Mouse (Mus musculus) small intestine, adult 2 months (tissue): ENCODE data around the gene Ccnd3. TPM values are rescaled to one million over a fixed set of nuclear protein-coding genes. Genes with fewer than 3 reads are reported as not detected.
A peak's percentile ranks its signal among the peaks of the same experiment; 100 is the strongest.

Source experiments
- H3K27ac ChIP-seq: fragments of 200-500 bp; 2 replicates; pipeline ENCODE4 v1.5.1; 2012; ENCODE audit warnings: low read depth, low read length, control low read depth, inconsistent platforms; ENCODE audit not compliant: insufficient read depth
- H3K27me3 ChIP-seq: fragments of 200-500 bp; 2 replicates; pipeline ENCODE4 v1.6.1; 2012; ENCODE audit warnings: mild to moderate bottlenecking, moderate library complexity, low read length, inconsistent platforms; ENCODE audit not compliant: control insufficient read depth, insufficient read depth
- H3K36me3 ChIP-seq: fragments of 200-500 bp; 2 replicates; pipeline ENCODE4 v1.6.1; 2012; ENCODE audit warnings: mild to moderate bottlenecking, low read length, control low read depth, inconsistent platforms; ENCODE audit not compliant: control insufficient read depth, insufficient read depth
- H3K4me1 ChIP-seq: fragments of 200-500 bp; 2 replicates; pipeline ENCODE4 v1.6.1; 2012; ENCODE audit warnings: low read length, inconsistent platforms, mixed read lengths; ENCODE audit not compliant: control insufficient read depth, insufficient read depth, insufficient read length
- H3K4me3 ChIP-seq: fragments of 200-500 bp; 2 replicates; pipeline ENCODE4 v1.5.1; 2012; ENCODE audit warnings: low read depth, mild to moderate bottlenecking, control low read depth, inconsistent platforms, low read length, moderate library complexity
- CTCF ChIP-seq: fragments of 200-500 bp; IDR thresholded peaks from 2 replicates; pipeline ENCODE4 v1.5.1; 2012; ENCODE audit warnings: low read depth, mild to moderate bottlenecking, control low read depth, inconsistent platforms, low read length, moderate library complexity, mixed read lengths; ENCODE audit not compliant: insufficient replicate concordance, insufficient read length; ENCODE audit errors: extremely low read depth
- POLR2A ChIP-seq: fragments of 200-500 bp; IDR thresholded peaks from 2 replicates; pipeline ENCODE4 v1.6.1; 2012; ENCODE audit warnings: low read depth, mild to moderate bottlenecking, control low read depth, inconsistent platforms, low read length, moderate library complexity
- WGBS: fragments of 180-500 bp; shearing (Covaris S2); methylation state at CpG from one replicate; pipeline ENCODE4 v1.1.7; 2018; 5-methylcytosine and 5-hydroxymethylcytosine counted together
- polyA plus RNA-seq: library from polyadenylated mRNA; depleted of rRNA; stranded (reverse); fragments of >200 nt; gene quantifications from 2 replicates; pipeline ENCODE4 v1.2.3, GENCODE M21; 2012; rRNA removed

Gene Ccnd3
- polyA plus RNA-seq, 1 experiment: 54.9 TPM

- 88% methylated on average over 1 of the region's 1 CpGs for WGBS
- no peak overlapping the region for H3K27ac ChIP-seq
- no peak for TF ChIP-seq POLR2A
- TF ChIP-seq CTCF: peak; percentile 42; the same call in 1 of the 2 replicates
Measured at GRCm38 (mm10) chr17:47646683-47647082, 141.8 kb downstream of the Ccnd3 start.

GRCm38 (mm10) chr17:47648966-47649365 is 144.1 kb downstream of the Ccnd3 start:
- H3K4me1 ChIP-seq: no peaks in the 10 kb centered on the region
- H3K36me3 ChIP-seq: peaks cover 1% of the 10 kb centered on the region; the same call in 1 of the 2 replicates
- H3K27me3 ChIP-seq: no peaks in the 10 kb centered on the region
- WGBS: 85% methylated on average over 4 of the region's 4 CpGs
- H3K4me3 ChIP-seq: no peak overlapping the region
- TF ChIP-seq CTCF: no peak
- no peak overlapping the region for H3K27ac ChIP-seq

More at GRCm38 (mm10) chr17:47646683-47647082, 141.8 kb downstream of the Ccnd3 start:
- Histone ChIP-seq H3K4me1 (no peaks in the 10 kb centered on the region), H3K27me3 (no peaks in the 10 kb centered on the region), H3K4me3 (no peak overlapping the region), H3K36me3 (peaks cover 1% of the 10 kb centered on the region; the same call in 1 of the 2 replicates)

Other genes starting within 250 kb of the Ccnd3 start
- gene Mrps10, start 136.2 kb upstream of the Ccnd3 start, polyA plus RNA-seq: 11.3 and 13.5 TPM in 2 replicates
- 0.56 and 0.86 TPM in 2 replicates for gene Guca1b, start 119.7 kb upstream of the Ccnd3 start, polyA plus RNA-seq
- 2.1 and 2.5 TPM in 2 replicates for gene Guca1a, start 104.5 kb upstream of the Ccnd3 start, polyA plus RNA-seq
- gene AI661453, start 68.4 kb upstream of the Ccnd3 start, polyA plus RNA-seq: 21.8 and 27.3 TPM in 2 replicates
- 0.08 TPM in 1 of 2 replicates, not detected in the other for gene 1700001C19Rik, start 67.7 kb upstream of the Ccnd3 start, polyA plus RNA-seq
- 6.2 and 13.3 TPM in 2 replicates for gene Taf8, start 2.8 kb upstream of the Ccnd3 start, polyA plus RNA-seq
- gene Bysl, start 106.4 kb downstream of the Ccnd3 start, polyA plus RNA-seq: 3.3 and 3.5 TPM in 2 replicates
- 7.3 and 11.3 TPM in 2 replicates for gene Med20, start 106.5 kb downstream of the Ccnd3 start, polyA plus RNA-seq
- gene Gm20517, start 106.5 kb downstream of the Ccnd3 start, polyA plus RNA-seq: 0.88 and 1.7 TPM in 2 replicates
- 2.3 and 4.6 TPM in 2 replicates for gene Usp49, start 125.6 kb downstream of the Ccnd3 start, polyA plus RNA-seq
- 41.1 and 59.0 TPM in 2 replicates for gene Tomm6, start 183.3 kb downstream of the Ccnd3 start, polyA plus RNA-seq
- 7.1 and 13.1 TPM in 2 replicates for gene Frs3, start 184.0 kb downstream of the Ccnd3 start, polyA plus RNA-seq
- 0.20 and 0.39 TPM in 2 replicates for gene Gm21981, start 189.4 kb downstream of the Ccnd3 start, polyA plus RNA-seq
- 0.89 and 1.4 TPM in 2 replicates for gene Prickle4, start 189.7 kb downstream of the Ccnd3 start, polyA plus RNA-seq
- gene Pgc, start 221.8 kb downstream of the Ccnd3 start, polyA plus RNA-seq: 12.3 and 443 TPM in 2 replicates
- gene Tfeb, start 232.0 kb downstream of the Ccnd3 start, polyA plus RNA-seq: 27.5 and 60.3 TPM in 2 replicates